Mouse (Mus musculus): ENCODE results near the gene Spata31d1b.

Gene Spata31d1b

GRCm38 (mm10) chr13:59746164-59746563 lies 34.1 kb downstream of the Spata31d1b start:
- DNase-seq (ENCODE audit: inconsistent ontology term): no peak

DNA sequence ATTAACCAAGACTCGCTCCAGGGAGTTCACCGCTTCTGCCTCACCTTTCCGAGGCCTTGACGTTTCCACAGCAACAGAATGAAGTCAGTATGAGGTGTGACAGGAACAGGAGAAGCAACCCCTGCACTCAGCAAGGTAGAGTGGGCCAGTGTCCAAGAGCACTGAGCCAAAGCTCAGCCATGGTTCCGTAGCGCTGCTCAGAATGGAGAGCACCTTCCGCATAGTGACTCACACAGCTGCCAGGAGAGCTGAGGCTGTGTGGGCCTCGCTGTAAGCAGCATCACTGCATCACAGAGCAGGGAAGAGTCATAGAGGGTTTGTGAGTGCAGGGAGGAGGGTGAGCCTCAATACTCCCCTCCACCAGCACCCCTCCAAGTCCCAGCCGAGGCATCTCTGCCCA lies 34.6 kb downstream of the Spata31d1b start, which contains the start of gene 1700014D04Rik:
1700014D04Rik (minus strand) TSS at position 42 of the 400 bp plus-strand sequence.
- no peak for DNase-seq (ENCODE audit: inconsistent ontology term)

GRCm38 (mm10) chr13:59750310-59750709 lies 38.2 kb downstream of the Spata31d1b start:
- DNase-seq (ENCODE audit: inconsistent ontology term): no peak

DNA sequence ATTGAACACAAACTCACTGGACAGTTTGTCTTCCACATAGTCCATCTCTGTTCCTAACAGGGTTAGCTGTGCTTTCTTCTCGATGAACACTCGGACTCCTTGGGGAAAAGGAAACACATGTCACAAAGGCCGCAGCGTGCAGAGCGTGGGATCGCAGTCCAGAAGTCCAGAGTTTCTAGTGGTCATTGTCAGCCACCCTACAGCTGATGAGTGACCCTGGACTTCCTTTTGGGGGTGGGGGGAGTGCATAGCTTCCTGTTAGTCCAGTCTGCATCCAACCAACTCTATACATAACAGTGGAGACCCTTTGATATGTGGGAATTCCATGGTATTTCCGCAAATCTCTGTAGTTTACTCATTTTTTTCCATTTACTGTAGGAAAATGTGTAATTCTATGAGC lies 44.8 kb downstream of the Spata31d1b start:
- DNase-seq (ENCODE audit: inconsistent ontology term): no peak

- no peak for DNase-seq (ENCODE audit: inconsistent ontology term)
Measured at GRCm38 (mm10) chr13:59762791-59763190, 50.7 kb downstream of the Spata31d1b start.

GRCm38 (mm10) chr13:59766786-59767515 lies 54.9 kb downstream of the Spata31d1b start:
- DNase-seq (ENCODE audit: inconsistent ontology term): peak; percentile 65

DNA sequence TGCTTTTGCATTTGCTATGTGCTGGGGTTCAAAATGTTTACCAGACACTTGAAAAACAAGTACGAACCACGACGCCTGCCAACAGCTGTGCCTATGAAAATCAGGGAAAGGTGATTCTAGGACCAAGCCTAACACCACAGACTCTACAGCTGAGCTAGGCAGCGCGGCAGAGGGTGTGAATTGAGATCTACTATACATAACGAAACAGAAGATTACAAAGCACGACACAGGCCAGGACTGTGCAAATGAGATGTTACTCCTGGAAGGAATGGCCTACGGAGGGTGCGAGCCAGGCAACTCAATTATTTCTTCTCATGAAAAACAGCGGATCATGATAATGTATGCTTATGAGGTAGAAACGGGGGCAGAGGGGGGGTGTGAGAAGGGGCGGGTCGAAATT lies 56.4 kb downstream of the Spata31d1b start:
- no peak for DNase-seq (ENCODE audit: inconsistent ontology term)

Measured in Muller cell, postnatal 12 days (primary cell).